Mouse (Mus musculus) heart, postnatal 10 days (tissue): ENCODE data around the gene Svop. TPM values are rescaled to one million over a fixed set of nuclear protein-coding genes. Genes with fewer than 3 reads are reported as not detected.

Source experiments
- DNase-seq, 2 experiments: peaks; one replicate each; pipeline ENCODE4 v3.0.0; 2021
- intact Hi-C: fragments of 180-260 bp; cut with DNase I; formaldehyde crosslinking; loops from one replicate; pipeline ENCODE4 v1.15.1; 2025
- total RNA-seq, 2 experiments: library from RNA; stranded (reverse); gene quantifications; 2 replicates each; pipeline ENCODE4 v1.2.3; 2021

Svop gene
- total RNA-seq: not detected

DNA sequence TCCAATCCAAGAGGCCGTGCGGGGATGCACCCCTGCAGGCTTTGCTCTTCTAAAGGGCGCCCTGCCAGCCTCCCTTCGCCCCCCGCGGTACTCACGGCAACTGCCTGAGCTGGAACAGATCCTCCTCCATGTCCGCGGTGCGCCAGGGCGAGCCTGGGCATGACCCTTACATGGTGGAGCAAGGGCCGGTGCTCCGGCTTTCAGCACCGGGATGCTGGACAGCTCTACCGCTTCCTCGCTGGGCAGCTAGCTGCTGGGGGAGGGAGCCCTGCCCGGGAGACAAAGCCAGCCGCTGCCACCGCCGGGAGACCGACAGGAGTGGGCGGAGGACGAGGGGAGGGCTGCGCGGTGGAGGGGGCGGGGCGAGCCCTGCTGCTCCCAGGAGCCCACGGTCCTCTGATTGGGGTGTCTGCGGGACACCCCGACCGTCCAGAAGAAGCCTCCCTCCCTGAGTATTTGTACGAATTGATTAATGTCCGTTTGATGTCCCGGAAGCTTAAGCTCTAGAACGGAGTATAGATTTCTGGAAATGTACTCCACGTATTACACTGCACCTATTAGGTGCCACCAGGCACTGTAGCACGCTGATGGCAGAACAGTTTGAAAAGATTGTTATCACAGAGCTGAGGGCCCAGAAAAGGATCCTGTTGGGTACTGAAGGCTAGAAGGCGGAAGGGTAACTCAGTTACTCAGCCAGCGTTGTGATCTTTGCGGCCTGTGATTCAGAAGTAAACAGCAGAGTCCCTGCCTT, at the start of gene Svop:
Svop (minus strand) TSS at position 514 of the 751 bp plus-strand sequence.
- peak; percentile 80 to 86 for DNase-seq
- intact Hi-C loops: no loop called here

DNA sequence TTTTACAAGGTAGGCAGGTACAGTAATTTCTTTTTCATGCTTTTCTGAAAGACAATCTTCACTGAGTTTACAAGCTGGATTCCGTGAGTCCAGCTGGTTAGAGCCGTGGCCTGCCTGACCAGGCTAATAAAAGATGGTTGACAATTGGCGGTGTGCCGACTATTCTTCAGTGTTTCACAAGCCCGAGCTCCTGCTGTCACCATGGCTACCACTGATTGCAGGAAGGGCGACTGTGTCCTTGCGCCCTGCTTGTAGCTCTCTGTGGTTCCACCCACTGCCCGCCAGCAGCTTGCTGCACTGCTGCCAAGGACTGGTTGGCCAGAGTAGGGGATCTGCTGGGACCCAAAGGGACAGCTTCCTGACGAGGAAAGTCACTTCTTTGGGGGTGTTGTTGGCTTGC, 47.8 kb upstream of the Svop start:
- intact Hi-C loops: no loop called here
- DNase-seq: peak; percentile 95 to 96

DNA sequence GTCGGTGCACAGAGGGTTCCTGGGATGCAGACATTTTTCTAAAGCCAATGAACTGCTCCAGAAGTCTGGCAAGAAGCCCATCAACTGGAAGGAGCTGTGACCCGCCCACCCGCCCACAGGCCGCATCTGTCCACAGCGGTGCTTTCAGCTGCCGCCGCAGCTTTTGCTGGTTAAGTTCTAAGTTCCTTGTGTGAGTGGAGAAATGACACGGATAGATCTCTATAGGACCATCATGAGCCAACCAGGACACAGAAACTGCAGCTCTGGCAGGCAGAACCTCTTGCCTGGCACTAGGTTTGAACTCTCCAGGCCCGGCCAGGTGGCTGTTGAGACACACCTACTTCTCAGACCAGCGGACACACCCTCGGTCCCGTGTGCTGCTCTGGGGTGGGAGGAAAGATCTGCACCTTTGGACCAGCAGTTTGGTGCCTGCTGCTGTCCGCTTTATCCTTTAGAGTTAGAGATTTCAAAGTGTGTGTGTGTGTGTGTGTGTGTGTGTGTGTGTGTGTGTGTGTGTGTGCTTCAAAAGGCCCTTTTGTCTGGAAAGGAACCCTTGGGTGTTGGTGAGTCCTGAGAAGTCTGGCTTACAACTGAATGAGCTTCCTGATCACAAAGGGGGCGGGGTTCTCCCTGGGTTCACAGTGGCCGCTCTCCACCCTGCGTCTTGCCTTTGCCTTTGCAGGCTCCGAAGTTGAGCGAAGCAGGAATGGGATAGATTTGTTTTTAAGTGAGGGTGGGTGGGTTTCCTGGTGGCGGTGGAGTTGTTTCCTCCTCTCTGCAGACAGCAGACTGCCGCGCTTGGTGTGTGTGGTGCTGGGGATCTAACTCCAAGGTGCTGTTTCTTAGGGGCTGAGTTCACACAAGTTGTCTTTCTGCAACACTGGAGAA, 47.2 kb upstream of the Svop start:
- intact Hi-C loops: no loop called here
- peak; percentile 60 to 68 for DNase-seq

DNA sequence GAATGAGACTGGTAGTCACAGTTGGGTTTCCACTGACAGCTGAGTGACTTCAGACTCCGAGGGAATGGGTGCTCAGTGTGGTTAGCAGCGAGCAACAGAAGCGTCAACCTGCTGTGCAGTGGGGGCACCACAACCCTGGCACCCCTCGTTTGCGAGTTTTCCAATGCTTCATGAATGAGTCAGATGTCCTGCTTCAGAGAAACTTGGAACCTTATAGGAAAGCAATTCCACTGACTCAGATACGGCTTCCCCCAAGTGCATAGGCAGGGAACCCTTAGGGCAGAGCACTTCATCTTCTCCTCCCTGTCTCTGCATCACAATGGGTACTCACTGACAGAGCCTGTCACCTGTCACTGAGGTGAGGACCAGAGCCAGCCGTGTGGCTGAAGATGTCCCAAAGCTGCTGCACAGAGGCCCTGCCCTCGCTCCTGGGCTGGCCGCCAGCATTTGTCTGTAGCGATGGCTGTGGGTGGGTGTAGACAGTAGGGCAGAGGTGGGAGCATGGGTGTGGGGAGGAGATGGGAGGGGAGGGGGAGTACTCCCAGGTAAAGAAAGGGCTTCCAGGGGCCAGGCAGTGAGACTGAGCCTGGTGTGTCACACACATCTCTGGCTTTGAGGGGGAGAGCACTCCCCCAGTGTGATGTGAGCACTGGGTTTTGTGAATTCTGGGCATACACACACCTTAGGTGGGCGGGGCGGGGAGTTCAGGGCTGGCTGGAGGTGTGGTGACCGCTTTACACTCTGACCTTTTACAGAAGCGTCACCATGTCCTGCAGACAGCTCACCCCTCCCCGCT, 46.3 kb upstream of the Svop start:
- intact Hi-C loops: no loop called here
- DNase-seq: peak; percentile 52 to 59

DNA sequence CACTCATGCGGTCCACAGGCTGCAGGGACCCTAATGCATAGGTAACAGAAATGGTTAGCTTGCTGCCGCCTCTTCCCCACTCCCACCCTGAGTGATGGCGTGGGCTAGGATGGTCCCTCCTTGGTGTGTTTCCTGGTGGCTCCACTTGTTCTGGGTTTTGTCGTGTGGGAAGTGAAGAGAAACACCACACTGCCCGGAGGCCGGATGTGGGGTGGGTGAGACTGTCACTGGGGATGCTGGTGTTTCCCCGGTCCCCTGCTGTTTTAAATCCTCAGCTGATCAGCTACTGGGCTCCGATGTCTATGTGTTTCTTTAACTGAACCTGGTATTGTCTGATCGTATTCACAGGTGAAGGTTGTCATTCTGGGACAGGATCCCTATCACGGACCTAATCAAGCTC, 44.1 kb upstream of the Svop start:
- no peak for DNase-seq
- intact Hi-C loops: no loop called here

DNA sequence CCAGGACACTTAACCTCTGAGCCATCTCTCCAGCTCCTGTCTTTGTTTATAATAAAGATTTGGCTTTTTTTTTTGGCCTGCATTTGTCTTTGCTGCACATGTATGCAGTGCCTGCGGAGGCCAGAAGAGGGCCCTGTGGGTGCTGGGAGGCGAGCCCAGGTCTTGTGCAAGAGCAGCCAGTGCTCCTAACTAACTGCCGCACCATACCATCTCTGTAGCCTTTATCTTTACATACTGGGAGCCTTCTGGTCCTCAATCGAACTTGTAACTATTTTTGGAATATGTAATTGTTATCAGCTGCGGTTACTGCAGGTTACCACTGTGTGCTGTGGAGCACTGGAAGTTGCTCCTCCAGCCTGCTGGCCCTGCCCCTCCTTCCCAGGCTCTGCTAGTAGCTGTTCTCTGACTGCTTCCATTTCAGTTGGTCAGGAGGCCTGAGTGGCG, 42.7 kb upstream of the Svop start:
- intact Hi-C loops: loop anchor here (5.0 kb wide), 1 partner anchor 43 kb away; no protein-coding TSS in a partner anchor
- DNase-seq: peak; percentile 84

DNA sequence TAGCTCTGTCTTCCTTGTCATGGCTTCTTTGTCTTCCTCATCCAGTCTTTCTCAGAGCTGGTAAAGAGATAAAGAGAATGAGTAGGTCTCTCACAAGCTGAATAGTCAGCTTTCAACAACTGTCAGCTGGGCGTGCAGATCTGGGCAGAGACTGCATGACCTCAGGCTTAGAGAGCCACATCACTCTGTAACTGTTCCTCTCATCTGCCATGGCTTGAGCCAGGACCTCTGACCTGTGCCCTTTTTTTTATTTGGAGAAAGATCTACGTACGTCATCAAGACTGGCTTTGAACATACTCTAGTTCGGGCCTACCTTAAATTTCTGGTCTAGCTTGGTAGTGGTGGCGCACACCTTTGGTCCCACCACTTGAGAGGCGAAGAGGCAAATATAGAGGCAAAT, 41.5 kb upstream of the Svop start:
- intact Hi-C loops: loop anchor here (5.0 kb wide), 1 partner anchor 44 kb away; no protein-coding TSS in a partner anchor

DNA sequence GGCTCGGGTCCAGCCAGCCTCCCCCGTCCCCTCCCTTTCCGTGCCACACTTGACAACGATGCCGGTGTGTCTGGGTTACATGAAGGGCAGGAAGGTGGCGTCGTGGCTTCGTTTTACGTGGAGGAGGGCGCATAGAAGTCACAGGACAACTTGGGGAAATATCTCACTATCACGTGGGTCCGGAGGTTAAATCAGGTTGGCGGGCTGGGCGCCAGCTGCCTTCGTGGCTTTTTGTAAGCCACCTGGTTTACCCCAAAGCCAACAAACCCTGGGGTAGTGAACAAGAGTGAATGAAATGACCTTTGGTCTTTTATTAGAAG, 40.1 kb upstream of the Svop start:
- peak; percentile 85 to 86 for DNase-seq
- intact Hi-C loops: loop anchor here (5.0 kb wide), 1 partner anchor 46 kb away; no protein-coding TSS in a partner anchor

More for the DNA sequence above, 41.5 kb upstream of the Svop start:
- no peak for DNase-seq

DNA sequence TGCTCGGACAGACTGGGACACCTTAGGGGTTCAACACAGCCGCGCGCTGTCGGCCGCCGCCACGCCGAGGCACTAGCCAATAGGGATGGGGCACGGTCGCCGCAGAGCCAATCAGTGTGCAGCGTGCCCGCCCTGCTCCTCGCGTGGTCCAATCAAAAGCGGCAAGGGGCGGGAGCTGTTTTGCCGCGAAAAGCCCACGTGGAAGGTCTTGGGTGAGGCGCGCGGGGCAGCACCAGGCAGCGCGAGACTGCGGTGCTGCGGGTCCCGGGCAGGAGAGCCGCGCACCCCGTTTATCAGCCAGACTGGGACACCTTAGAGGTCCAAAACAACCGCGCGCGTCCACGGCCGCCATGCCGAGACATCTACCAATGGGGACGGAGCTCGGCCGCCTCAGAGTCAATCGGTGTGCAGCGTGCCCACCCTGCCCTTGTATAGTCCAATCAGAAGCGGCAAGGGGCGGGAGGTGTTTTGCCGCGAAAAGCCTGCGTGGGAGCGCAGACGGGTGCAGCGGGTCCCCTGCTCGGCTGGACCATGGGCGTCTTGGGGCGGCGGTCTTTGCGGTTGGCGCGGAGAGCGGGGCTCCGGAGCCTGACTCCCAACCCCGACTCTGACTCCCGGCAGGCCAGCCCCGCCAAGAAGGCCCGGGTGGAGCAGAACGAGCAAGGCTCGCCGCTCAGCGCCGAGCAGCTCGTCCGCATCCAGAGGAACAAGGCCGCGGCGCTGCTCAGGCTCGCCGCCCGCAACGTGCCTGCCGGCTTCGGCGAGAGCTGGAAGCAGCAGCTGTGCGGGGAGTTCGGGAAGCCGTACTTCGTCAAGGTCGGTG, 39.5 kb upstream of the Svop start:
- intact Hi-C loops: loop anchor here (5.0 kb wide), 1 partner anchor 46 kb away; no protein-coding TSS in a partner anchor
- peak; percentile 95 to 96 for DNase-seq

DNA sequence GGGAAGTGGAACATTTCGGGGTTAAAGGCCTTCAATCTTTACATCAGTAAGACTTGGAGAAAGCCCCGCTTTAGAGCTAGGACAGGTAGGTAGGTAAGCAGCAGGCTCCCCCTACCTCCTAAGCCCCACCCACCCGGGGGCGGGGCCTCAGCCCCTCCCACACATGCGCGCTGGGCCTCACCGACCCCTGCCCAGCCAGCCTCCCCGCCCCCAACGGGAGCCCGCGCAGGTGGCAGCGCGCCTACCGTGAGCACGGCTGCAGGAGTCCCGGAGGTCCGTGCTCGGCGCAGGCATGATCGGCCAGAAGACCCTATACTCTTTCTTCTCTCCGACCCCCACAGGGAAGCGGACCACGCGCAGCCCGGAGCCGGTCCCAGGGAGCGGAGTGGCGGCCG, 38.8 kb upstream of the Svop start, which contains the start of gene Ung:
Ung (plus strand) TSS at position 176 of the 395 bp plus-strand sequence.
- peak; percentile 46 to 52 for DNase-seq
- intact Hi-C loops: loop anchor here (5.0 kb wide), 1 partner anchor 47 kb away; no protein-coding TSS in a partner anchor

DNA sequence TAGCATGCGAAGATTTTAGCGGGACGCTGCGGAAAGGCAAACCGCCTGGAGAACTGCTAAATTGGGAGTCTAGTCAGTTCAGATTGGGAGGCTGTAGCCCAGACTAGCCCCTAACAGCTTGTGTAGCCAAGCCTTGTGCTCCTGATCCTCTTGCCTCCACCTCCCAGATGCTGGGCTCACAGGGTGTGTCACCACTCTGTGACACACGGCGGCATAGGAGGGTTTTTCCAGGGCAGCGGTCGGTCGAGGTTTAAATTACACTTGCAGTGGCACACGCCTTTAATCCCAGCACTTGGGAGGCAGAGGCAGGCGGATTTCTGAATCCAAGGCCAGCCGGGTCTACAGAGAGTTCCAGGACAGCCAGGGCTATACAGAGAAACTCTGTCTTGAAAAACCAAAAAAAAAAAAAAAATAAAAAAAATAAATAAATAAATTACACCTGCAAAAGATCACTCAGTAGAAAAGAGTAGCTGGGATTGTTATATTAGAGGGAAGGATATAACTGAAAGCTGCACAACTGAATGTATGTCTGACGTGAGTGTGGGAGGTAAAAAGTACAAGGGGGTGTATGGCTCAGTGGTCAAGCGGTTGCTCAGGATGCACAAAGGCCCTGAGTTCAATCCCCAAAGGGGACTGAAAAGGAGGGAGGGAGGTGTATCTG, 38.3 kb upstream of the Svop start:
- intact Hi-C loops: loop anchor here (5.0 to 10.0 kb wide), 3 partner anchors 48 to 275 kb away; no protein-coding TSS in a partner anchor
- DNase-seq: no peak

DNA sequence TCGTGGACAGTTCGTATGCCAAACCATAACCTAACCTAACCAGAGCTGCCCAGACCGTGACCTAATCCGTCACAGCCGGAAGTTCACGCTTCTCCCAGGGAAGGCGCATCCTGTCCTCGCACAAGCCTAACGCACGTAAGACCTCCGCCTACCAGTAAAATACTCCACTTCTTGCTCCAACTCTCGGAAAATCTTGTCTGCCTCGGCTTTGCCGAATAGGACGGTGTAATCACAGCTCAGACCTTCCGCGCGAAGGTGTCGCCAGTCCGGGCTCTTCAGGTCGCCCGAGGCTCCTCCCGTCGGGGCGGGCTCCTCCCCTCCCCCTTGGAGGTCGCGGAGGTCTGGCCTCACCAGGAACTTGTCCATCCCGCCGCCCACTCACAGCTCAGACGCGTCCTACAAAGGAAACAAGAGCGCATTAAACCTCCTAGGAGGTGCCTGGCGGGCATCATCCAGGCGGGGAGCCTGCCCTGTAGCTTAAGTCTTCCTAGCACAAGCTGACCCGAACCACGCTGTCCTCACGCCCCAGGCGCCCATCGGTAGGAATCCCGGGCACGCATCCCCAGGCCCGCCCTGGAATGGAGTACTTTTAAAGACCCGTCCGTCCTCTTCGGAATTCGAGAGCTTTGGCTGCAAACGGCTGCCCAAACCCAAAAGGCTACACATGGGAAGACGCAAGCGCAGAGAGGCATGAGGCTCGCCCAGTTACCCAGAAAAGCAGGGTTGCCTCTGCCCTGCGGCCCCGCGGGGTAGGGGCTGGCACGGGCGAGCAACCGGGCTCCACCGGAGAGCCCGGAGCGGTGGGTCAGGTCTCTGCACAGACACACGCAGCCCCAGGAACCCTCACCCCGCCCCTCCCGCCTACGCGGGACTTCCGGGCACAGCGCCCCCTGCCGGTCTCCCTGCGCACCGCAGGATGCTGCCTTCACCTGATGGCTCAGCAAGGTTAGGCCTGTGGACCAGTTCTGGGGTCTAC, 36.3 kb upstream of the Svop start, which contains the start of gene Alkbh2:
Alkbh2 (minus strand) TSS at position 845 of the 976 bp plus-strand sequence.
- peak; percentile 83 to 89 for DNase-seq
- intact Hi-C loops: loop anchor here (2.0 to 10.0 kb wide), 4 partner anchors 27 to 273 kb away; no protein-coding TSS in a partner anchor

DNA sequence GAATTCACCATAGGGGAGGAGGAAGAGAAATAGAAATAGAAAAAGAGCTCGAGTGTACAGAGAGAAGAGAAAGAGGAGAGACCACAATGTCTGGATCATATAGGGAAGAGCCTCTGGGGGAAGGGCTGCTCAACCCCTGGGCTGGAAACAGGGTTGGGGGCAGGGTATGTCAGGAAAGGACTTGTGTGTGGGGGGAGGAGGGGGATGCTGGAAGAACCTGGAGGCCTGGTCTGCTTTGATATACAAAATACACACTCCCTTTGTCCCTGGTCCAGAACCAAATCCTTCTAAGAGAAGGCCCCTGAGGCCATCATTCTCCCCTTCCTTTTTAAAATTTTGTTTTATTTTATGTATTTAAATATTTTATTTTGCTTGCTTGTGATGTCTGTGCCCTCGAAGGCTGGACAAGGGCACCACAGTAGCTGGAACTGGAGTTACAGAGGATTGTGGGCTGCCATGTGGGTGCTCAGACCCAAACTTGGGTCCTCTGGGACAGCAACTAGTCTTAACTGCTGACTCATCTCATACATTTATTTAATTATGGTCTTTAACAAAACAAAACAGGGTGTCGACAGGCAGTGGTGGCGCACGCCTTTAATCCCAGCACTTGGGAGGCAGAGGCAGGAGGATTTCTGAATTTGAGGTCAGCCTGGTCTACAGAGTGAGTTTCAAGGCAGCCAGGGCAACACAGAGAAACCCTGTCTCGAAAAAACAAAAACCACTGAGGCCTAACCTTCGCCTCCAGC, 35.3 kb upstream of the Svop start:
- DNase-seq: no peak
- intact Hi-C loops: loop anchor here (2.0 to 10.0 kb wide), 4 partner anchors 26 to 272 kb away; no protein-coding TSS in a partner anchor

DNA sequence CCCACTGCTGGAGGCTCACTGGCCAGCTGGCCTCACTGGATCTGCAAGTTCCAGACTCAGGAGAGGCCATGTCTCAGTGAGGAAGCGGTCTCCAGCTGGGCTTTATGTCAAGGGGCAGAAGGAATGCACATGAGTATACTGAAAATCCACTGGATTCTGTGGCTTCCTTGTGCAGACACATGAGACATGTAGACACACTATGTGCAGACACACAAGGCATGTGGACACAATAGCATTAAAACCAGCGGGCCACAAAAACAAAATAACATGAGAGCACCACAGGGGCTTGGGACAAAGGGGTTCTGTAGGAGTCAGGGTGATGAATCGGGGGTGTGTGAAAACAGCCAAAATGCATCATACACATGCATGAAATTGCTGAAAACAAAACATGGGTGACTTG, 34.6 kb upstream of the Svop start:
- intact Hi-C loops: loop anchor here (2.0 to 10.0 kb wide), 4 partner anchors 25 to 271 kb away; no protein-coding TSS in a partner anchor
- no peak for DNase-seq

DNA sequence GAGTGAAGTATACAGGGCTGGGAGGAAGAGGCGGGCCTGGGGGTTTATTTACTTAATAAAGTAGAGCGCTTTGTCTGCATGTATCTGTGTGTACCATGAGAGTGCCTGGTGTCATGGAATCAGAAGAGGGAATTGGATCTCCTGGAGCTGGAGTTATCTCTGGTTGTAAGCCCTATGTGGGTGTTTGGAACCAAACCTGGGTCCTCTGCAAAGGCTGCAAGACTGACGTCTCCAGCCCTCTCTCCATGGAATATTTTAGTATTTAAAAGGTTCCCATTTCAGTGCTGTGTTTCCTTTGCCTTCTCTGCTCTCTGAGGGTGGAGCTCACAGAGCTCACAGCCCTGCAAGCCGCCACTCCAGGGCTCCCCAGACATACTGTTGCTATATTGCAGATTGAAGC, 28.4 kb upstream of the Svop start:
- intact Hi-C loops: loop anchor here (10.0 kb wide), 1 partner anchor 265 kb away; no protein-coding TSS in a partner anchor
- DNase-seq: no peak

DNA sequence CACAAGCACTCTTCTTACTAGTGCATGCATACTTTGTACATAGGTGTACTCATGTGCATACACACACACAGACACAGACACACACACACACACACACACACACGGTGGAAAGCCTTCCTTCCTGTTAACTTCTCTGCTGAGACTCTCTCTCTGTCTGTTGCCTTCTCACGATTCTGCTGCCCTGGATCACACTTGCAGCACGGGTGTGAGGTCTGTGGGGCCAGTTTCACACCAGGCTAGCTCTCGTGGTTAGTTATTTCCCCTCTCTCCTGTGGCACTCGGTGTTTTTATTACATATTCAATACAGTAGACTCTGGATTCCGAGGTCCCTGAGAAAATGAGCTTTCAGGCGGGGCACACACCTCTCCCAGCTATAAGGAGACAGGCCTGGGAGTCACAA, 25.2 kb upstream of the Svop start:
- intact Hi-C loops: no loop called here
- no peak for DNase-seq

DNA sequence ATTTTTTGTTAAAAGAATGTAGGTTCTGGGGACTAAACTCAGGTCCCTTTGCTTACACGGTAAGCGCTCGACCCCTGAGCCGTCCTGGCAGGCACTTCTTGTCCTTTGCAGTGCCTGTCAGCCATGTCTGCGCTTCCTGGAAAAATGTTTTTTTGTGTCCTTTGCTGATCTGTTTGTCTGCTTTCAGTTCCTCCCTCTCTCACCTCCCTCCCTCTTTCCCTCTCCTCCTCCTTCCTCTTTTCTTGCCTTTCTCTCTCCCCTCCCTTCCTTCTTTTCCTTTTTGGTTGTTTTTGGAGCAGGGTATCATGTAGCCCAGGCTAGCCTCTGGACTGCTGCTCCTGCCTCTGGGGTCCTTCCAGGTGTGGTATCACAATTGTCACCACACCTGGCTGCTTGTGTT, 23.7 kb upstream of the Svop start:
- DNase-seq: no peak
- intact Hi-C loops: no loop called here
